In the genomic region with DNA sequence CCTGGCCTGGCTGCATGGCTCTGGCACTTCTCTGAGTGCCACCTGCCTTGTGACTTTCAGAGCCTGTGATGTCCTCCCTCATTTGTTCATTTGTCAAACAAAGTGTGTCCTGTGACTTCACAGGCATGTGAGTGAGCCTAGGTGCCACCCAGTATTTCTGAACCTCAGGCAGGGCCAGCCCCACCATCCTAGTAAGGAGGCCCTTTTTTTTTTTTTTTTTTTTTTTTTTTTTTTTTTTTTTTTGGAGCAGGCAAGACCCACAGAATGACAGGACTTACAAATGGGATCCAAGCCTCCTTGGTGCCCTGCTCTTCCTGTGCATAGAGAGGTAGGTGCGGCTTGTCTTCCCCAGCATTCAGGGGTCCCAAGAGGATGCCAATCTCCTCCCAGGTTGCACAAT, we compare ENCODE assay signal across 24 mouse cellular contexts.
"Had no signal": no experiment of that assay in that cellular context is flagged by ENCODE, and none has a peak within 500 bp of the region (broad histone marks: within the 10 kb centered on the region; RNA-seq: fewer than 3 reads in every experiment).

No protein-coding gene starts in this region.

- DNase-seq: kidney, adult 2 months; kidney, postnatal 25 days; layer of hippocampus, adult 9-11 months; liver; lung, adult 18-20 months; lung, postnatal 10 days; lung, postnatal 36 days; right cerebral cortex, postnatal 25 days; spleen, adult 18-20 months; thymus, adult 2 months; thymus, postnatal 14 days; thymus, postnatal 4 days had no signal

- ATAC-seq: intestine, postnatal 0 days; liver, embryonic 12.5 days had no signal

- H3K27ac ChIP-seq: kidney, postnatal 0 days; layer of hippocampus, adult 2 months; limb, embryonic 10.5 days; limb, embryonic 13.5 days; liver, embryonic 12.5 days; liver, embryonic 15.5 days; lung, embryonic 15.5 days; neural tube, embryonic 12.5 days; neural tube, embryonic 15.5 days; stomach, embryonic 15.5 days had no signal

- H3K4me3 ChIP-seq: layer of hippocampus, adult 2 months; limb, embryonic 10.5 days; limb, embryonic 13.5 days; liver, embryonic 12.5 days; liver, embryonic 15.5 days; lung, embryonic 15.5 days; megakaryocyte, embryonic 14.5 days; neural tube, embryonic 12.5 days; neural tube, embryonic 15.5 days; stomach, embryonic 15.5 days had no signal

- H3K4me1 ChIP-seq: liver, embryonic 12.5 days; liver, embryonic 15.5 days had no signal

- H3K9ac ChIP-seq: limb, embryonic 13.5 days; liver, embryonic 12.5 days; liver, embryonic 15.5 days; lung, embryonic 15.5 days; neural tube, embryonic 12.5 days; neural tube, embryonic 15.5 days; stomach, embryonic 15.5 days had no signal

- H3K4me2 ChIP-seq: limb, embryonic 13.5 days; liver, embryonic 12.5 days; liver, embryonic 15.5 days; lung, embryonic 15.5 days; neural tube, embryonic 12.5 days; neural tube, embryonic 15.5 days; stomach, embryonic 15.5 days had no signal

- H3K36me3 ChIP-seq: limb, embryonic 13.5 days; liver, embryonic 12.5 days; liver, embryonic 15.5 days; lung, embryonic 15.5 days; neural tube, embryonic 12.5 days; neural tube, embryonic 15.5 days; stomach, embryonic 15.5 days had no signal

- H3K9me3 ChIP-seq: limb, embryonic 10.5 days; limb, embryonic 13.5 days; liver, embryonic 12.5 days; liver, embryonic 15.5 days; lung, embryonic 15.5 days; megakaryocyte, embryonic 14.5 days; neural tube, embryonic 12.5 days; neural tube, embryonic 15.5 days; stomach, embryonic 15.5 days had no signal

- H3K27me3 ChIP-seq: liver, embryonic 15.5 days; neural tube, embryonic 12.5 days; neural tube, embryonic 15.5 days; stomach, embryonic 15.5 days had no signal
